Mouse (Mus musculus) forebrain, embryonic 10.5 days (tissue): ENCODE results near the gene Ppp1r35. TPM values are rescaled to one million over a fixed set of nuclear protein-coding genes. Genes with fewer than 3 reads are reported as not detected.
A peak's percentile ranks its signal among the peaks of the same experiment; 100 is the strongest.

ENCODE experiments used
- DNase-seq: peaks from one replicate; pipeline ENCODE4 v3.0.0-alpha.2; 2017; ENCODE audit warnings: low spot score; ENCODE audit errors: extremely low spot score
- H3K27ac ChIP-seq: fragments of 300-500 bp; sonication (generic); 2 replicates; pipeline ENCODE4 v1.5.1; 2016; ENCODE audit warnings: mild to moderate bottlenecking
- H3K27me3 ChIP-seq: fragments of 300-500 bp; sonication (generic); 2 replicates; pipeline ENCODE4 v1.6.1; 2016; ENCODE audit warnings: mild to moderate bottlenecking; ENCODE audit not compliant: poor library complexity, severe bottlenecking
- H3K36me3 ChIP-seq: fragments of 300-500 bp; sonication (generic); replicated peaks from 2 replicates; pipeline ENCODE4 v1.6.1; 2016; ENCODE audit warnings: mild to moderate bottlenecking, moderate library complexity
- H3K4me1 ChIP-seq: fragments of 300-500 bp; sonication (generic); 2 replicates; pipeline ENCODE4 v1.6.1; 2016
- H3K4me3 ChIP-seq: fragments of 300-500 bp; sonication (generic); 2 replicates; pipeline ENCODE4 v1.5.1; 2016; ENCODE audit warnings: mild to moderate bottlenecking, moderate library complexity
- H3K9me3 ChIP-seq: fragments of 300-500 bp; sonication (generic); 2 replicates; pipeline ENCODE4 v1.6.1; 2016; ENCODE audit warnings: mild to moderate bottlenecking, moderate library complexity
- WGBS: fragments of 180-500 bp; shearing (Covaris S2); methylation state at CpG from one replicate; pipeline ENCODE4 v1.1.7; 2016; 5-methylcytosine and 5-hydroxymethylcytosine counted together
- polyA plus RNA-seq: library from polyadenylated mRNA; unstranded; fragments of >200 nt; fragmentation: Nextera tagmentation; extraction: Ambion mirVana; gene quantifications from 2 replicates; pipeline ENCODE4 v1.2.1, GENCODE M21; 2016

Gene Ppp1r35
- polyA plus RNA-seq, 1 experiment from 2014 or later = 47.5 TPM

DNA sequence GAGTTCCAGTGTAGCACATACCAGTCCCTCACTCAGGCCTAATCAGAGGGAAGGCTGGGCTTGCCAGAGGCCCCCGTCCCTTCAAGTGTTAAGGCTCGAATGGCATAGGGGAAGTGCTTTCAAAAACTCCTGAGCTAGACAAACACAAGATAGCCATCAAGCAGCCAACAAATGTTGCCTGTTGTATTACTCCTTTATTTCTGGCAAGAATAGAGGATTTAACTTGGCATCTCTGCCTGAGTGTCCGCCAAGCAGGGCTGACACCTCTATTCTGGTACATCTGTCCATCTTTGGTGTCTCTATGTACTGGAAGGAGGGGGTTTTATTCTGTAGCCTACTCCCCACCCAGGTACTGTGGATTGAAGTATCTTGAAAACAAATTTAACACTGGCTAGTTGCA is 22.5 kb upstream of the Ppp1r35 start:
- Histone ChIP-seq H3K27ac (no peak overlapping the region), H3K27me3 (no peaks in the 10 kb centered on the region), H3K36me3 (peaks cover 82% of the 10 kb centered on the region), H3K4me3 (no peak overlapping the region), H3K4me1 (peaks cover 12% of the 10 kb centered on the region; the same call in 1 of the 2 replicates), H3K9me3 (no peaks in the 10 kb centered on the region)
- 86% methylated on average over 3 of the region's 3 CpGs for WGBS
- DNase-seq = no peak

GRCm38 (mm10) chr5:137756882-137757661 is 21.6 kb upstream of the Ppp1r35 start:
- Histone ChIP-seq H3K27ac (no peak overlapping the region), H3K27me3 (no peaks in the 10 kb centered on the region), H3K4me1 (peaks cover 12% of the 10 kb centered on the region; the same call in 1 of the 2 replicates), H3K9me3 (no peaks in the 10 kb centered on the region), H3K4me3 (no peak overlapping the region), H3K36me3 (peaks cover 73% of the 10 kb centered on the region)
- 48% methylated on average over 10 of the region's 10 CpGs for WGBS
- DNase-seq = peak; percentile 81

GRCm38 (mm10) chr5:137757887-137758286 is 20.8 kb upstream of the Ppp1r35 start:
- WGBS = 81% methylated on average over 6 of the region's 6 CpGs
- DNase-seq = no peak
- Histone ChIP-seq H3K36me3 (peaks cover 65% of the 10 kb centered on the region), H3K27me3 (no peaks in the 10 kb centered on the region), H3K9me3 (no peaks in the 10 kb centered on the region), H3K27ac (0 out of 2 replicates have a peak overlapping the region, but pooled peaks have one; percentile 8), H3K4me1 (peaks cover 12% of the 10 kb centered on the region; the same call in 1 of the 2 replicates), H3K4me3 (no peak overlapping the region)

GRCm38 (mm10) chr5:137758921-137759534 is 19.6 kb upstream of the Ppp1r35 start:
- Histone ChIP-seq H3K27me3 (no peaks in the 10 kb centered on the region), H3K4me3 (no peak overlapping the region), H3K9me3 (no peaks in the 10 kb centered on the region), H3K4me1 (peaks cover 8% of the 10 kb centered on the region; the same call in 1 of the 2 replicates), H3K36me3 (peaks cover 53% of the 10 kb centered on the region), H3K27ac (no peak overlapping the region)
- DNase-seq = no peak
- WGBS = 91% methylated on average over 19 of the region's 19 CpGs

- Histone ChIP-seq H3K9me3 (no peaks in the 10 kb centered on the region), H3K4me1 (peaks cover 8% of the 10 kb centered on the region; the same call in 1 of the 2 replicates), H3K27me3 (no peaks in the 10 kb centered on the region), H3K36me3 (peaks cover 49% of the 10 kb centered on the region), H3K4me3 (no peak overlapping the region), H3K27ac (no peak overlapping the region)
- WGBS = 29% methylated on average over 4 of the region's 4 CpGs
- DNase-seq = peak; percentile 73
These were observed 18.7 kb upstream of the Ppp1r35 start for GRCm38 (mm10) chr5:137759971-137760412.

DNA sequence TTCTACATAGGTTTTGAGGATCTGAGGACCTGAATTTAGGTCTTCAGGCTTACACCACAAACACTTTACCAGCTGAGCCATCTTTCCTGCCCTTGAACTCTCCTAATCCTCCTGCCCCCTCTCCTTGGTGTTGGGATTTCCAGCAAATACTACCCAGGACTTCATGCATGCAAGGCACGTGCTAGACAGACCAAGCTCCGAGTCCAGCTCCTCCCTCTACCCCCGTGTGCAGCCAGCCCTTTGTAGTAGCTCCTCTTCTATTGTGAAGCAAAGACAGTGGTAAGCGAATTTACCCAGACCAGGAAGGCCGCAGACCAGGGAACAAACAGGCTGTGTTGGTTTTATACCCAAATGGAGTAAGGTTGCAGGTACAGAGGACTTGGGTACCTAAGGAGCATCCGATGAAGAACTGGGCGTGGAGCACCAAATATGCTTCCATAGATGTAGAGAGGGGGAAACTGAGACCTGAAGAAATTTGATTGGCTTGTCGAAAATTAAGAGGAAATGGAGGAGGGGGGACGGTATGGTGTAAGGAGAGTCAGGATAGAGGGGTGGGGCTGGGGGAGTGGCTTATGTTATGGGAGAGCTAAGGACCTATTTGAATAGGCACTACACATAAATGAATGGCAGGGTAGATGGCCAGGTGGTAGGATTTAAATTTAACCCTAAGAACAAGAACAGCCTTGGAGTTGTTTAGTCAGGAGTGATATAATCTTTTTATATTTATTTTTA is 13.9 kb upstream of the Ppp1r35 start:
- WGBS = 65% methylated on average over 9 of the region's 9 CpGs
- Histone ChIP-seq H3K4me3 (no peak overlapping the region), H3K9me3 (no peaks in the 10 kb centered on the region), H3K4me1 (peaks cover 18% of the 10 kb centered on the region), H3K27me3 (no peaks in the 10 kb centered on the region), H3K36me3 (peaks cover 4% of the 10 kb centered on the region; the same call in 1 of the 2 replicates), H3K27ac (no peak overlapping the region)
- no peak for DNase-seq

DNA sequence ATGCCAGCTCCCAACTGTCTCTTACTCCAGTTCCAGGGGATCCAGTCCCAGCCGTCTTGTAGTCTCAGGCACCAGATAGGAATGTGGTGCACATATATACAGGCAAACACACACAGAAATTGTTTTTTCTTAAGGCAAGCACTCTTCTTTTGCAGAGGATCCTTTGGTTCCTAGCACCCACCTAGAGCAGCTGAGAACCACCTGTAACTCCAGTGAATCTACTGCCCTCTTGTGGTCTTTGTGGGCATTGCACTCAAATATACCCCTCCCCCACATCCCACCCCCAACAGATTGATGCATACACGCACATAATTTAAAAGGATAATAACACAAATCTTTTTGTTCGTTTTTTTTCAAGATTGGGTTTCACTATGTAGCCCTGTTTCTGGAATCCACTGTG is 12.4 kb upstream of the Ppp1r35 start:
- DNase-seq = no peak
- no peak overlapping the region for H3K27ac ChIP-seq
- no peaks in the 10 kb centered on the region for H3K9me3 ChIP-seq
- WGBS = 56% methylated on average over 3 of the region's 3 CpGs
- no peaks in the 10 kb centered on the region for H3K36me3 ChIP-seq
- H3K27me3 ChIP-seq = no peaks in the 10 kb centered on the region
- H3K4me1 ChIP-seq = peaks cover 15% of the 10 kb centered on the region
- no peak overlapping the region for H3K4me3 ChIP-seq

GRCm38 (mm10) chr5:137768475-137768874 is 10.2 kb upstream of the Ppp1r35 start:
- DNase-seq = no peak
- Histone ChIP-seq H3K4me3 (no peak overlapping the region), H3K27ac (no peak overlapping the region), H3K27me3 (no peaks in the 10 kb centered on the region), H3K36me3 (no peaks in the 10 kb centered on the region), H3K4me1 (peaks cover 15% of the 10 kb centered on the region), H3K9me3 (no peaks in the 10 kb centered on the region)
- WGBS = 52% methylated on average over 1 of the region's 1 CpGs

- Histone ChIP-seq H3K4me1 (peaks cover 15% of the 10 kb centered on the region), H3K36me3 (no peaks in the 10 kb centered on the region), H3K9me3 (no peaks in the 10 kb centered on the region), H3K27ac (no peak overlapping the region), H3K27me3 (no peaks in the 10 kb centered on the region), H3K4me3 (no peak overlapping the region)
- peak; percentile 40 for DNase-seq
- 51% methylated on average over 2 of the region's 2 CpGs for WGBS
These were observed 7.9 kb upstream of the Ppp1r35 start for GRCm38 (mm10) chr5:137770709-137771108.

- no peaks in the 10 kb centered on the region for H3K9me3 ChIP-seq
- DNase-seq = no peak
These were observed 5.9 kb upstream of the Ppp1r35 start for GRCm38 (mm10) chr5:137772755-137773154.

GRCm38 (mm10) chr5:137775587-137776290 is 2.9 kb upstream of the Ppp1r35 start:
- Histone ChIP-seq H3K9me3 (no peaks in the 10 kb centered on the region), H3K4me1 (peaks cover 20% of the 10 kb centered on the region), H3K27me3 (no peaks in the 10 kb centered on the region), H3K4me3 (no peak overlapping the region), H3K27ac (no peak overlapping the region), H3K36me3 (peaks cover 8% of the 10 kb centered on the region)
- 90% methylated on average over 2 of the region's 2 CpGs for WGBS
- no peak for DNase-seq

More at GRCm38 (mm10) chr5:137772755-137773154, 5.9 kb upstream of the Ppp1r35 start:
- Histone ChIP-seq H3K4me3 (no peak overlapping the region), H3K36me3 (no peaks in the 10 kb centered on the region), H3K27ac (no peak overlapping the region), H3K4me1 (peaks cover 15% of the 10 kb centered on the region), H3K27me3 (no peaks in the 10 kb centered on the region)

- H3K9me3 ChIP-seq = no peaks in the 10 kb centered on the region
- no peak overlapping the region for H3K27ac ChIP-seq
- 57% methylated on average over 5 of the region's 5 CpGs for WGBS
- no peak for DNase-seq
- H3K27me3 ChIP-seq = no peaks in the 10 kb centered on the region
- no peak overlapping the region for H3K4me3 ChIP-seq
- H3K36me3 ChIP-seq = peaks cover 15% of the 10 kb centered on the region
- peaks cover 25% of the 10 kb centered on the region for H3K4me1 ChIP-seq
These were observed 2.2 kb upstream of the Ppp1r35 start for GRCm38 (mm10) chr5:137776408-137776918.
